Mouse (Mus musculus): ENCODE measurements at regions not wholly inside any gene's neighbourhood (a gene's known extent, or its start where the extent isn't known, plus 50 kb on each side); places are given as distances from the start of the nearest gene placed in this dataset.
"Not testable (repeated sequence)": the region's sequence is repeated elsewhere in the genome, so short reads cannot be mapped to it uniquely, and the experiment has no call there.

DNA sequence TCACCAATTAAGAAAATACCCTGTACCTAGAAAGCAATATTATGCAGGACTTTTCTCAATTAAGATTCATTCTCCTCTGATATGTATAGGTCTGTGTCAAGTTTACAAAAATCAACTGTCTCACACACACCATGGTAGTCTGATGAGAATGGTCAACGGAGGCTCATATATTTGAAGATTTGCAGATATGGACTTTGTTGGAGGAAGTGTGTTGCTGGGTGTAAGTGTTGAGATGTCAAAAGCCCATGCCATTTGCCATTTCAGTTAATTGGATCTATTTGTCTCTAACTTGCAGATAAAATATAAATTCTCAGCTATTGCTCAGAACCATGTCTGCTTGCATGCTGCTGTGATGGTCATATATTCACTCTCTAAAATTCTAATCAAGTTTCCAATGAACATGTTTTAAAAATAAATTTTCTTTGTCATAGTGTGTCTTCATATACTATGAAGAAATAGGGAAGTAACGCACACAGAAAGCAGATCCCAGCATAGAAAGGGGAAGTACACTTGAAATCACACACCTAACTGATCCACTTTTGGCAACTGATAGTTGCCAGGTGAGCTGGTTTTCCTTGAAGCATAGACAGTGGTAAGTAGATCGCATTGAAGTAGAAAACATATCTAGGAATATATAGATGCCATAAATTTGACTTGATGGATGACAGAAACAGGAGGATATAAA is 326.4 kb downstream of the Gm11232 start:
- no peak for DNase-seq
- intact Hi-C loops (cut with DNase I) = no loop called here

DNA sequence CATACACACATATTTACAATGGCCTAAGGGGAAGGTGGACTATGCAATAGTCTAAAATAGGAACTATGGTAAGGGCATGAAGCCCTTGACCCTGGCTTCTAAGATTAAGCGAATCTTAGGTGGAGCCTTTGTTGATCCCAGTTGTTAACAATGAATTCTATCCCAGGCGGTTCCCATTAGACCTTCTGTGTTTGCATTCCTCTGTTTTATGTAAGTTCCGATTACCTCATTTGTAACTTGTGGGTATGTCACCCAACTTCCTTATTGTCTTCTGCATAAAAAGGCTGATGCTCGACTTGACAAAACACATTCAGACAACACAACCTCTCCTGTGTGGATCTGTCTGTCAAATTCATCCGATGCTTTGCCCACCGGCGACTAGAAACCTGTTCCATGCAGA is 335.6 kb downstream of the Gm11232 start:
- DNase-seq; intact Hi-C loops (cut with DNase I): not testable (repeated sequence)

DNA sequence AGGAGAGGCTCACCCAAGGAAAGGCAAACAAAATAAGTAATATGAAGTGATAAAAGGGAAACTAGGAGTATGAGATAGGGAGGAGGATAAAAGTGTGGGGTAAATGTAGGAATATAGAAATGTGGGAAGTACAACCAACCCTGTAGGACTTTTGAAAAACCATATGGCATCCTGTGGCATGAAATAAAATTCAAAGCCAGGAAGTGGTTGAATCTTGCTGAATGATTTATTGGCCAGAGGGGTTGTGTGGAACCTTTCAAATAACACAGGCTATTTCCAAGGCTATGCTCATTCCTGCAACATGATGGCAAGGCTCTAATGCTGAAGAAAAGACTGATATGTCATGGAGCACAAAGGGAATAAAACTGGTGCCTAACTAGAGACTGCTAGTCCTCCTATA is 347.9 kb downstream of the Gm11232 start:
- DNase-seq = no peak
- intact Hi-C loops (cut with DNase I) = no loop called here

DNA sequence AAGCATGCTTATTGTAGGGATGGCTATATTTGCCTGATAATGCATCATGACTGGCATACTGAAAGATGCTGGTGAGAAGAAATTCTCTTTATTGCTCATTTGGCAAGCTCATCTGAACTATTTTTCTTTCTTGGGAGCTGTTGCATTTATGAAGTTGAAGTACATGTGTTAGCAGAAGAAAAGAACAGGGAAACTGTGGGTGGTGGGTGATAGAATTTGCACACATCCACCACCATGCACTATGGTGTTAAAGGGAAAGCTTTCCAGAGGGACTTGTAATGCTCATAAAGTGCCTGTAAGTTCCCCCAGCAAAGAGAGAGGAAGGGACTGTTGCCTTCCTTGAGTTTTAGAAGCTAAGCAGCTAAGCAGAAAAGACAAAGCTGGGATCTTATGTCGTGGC is 367.3 kb downstream of the Gm11232 start:
- no peak for DNase-seq

GRCm38 (mm10) chr4:71369276-71369675 is 388.5 kb downstream of the Gm11232 start:
- no peak for DNase-seq
- intact Hi-C loops (cut with DNase I) = no loop called here

More for the DNA sequence above, 367.3 kb downstream of the Gm11232 start:
- intact Hi-C loops (cut with DNase I) = no loop called here

DNA sequence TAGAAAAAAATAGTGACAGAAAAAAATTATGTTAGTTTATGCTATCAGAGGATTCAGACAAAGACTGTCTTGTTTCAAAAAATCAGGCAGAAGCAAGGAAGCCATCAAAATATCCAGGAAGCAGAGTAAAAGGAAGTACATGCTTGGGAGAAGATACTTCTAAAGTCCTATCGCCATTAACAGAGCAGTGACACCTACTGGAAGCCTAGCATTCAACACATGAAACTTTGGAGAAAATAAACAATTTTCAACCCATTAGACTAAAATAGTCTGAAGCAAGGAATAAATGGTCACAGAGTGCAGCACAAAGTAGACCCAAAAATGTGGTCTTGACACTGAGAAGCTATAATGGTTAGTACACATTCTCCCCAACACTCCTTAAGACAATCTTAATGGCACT is 394.0 kb downstream of the Gm11232 start:
- intact Hi-C loops (cut with DNase I) = no loop called here
- no peak for DNase-seq

- intact Hi-C loops (cut with DNase I) = no loop called here
- DNase-seq = no peak
These were observed 400.1 kb downstream of the Gm11232 start for GRCm38 (mm10) chr4:71357626-71358025.

- DNase-seq = no peak
- intact Hi-C loops (cut with DNase I) = no loop called here
These were observed 401.1 kb downstream of the Gm11232 start for GRCm38 (mm10) chr4:71356714-71357113.

DNA sequence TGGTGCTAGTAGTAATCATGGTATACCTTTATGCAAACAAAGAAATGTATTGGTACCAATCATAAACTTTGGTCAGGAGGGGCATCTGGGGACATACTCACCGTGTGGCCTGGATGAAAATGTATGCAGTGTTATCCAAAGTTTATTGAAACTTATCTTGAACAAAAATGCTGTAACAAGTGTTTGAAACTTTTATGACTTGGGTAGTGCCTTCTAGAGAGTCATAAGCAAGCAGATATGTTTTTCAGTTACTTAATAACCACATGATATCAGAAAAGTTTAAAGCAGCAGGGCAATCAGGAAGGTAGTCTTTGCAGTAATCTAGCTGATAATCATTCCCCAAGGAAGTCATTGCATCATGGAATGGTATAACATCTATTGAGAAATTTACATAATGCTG is 401.5 kb downstream of the Gm11232 start:
- intact Hi-C loops (cut with DNase I) = no loop called here
- no peak for DNase-seq

DNA sequence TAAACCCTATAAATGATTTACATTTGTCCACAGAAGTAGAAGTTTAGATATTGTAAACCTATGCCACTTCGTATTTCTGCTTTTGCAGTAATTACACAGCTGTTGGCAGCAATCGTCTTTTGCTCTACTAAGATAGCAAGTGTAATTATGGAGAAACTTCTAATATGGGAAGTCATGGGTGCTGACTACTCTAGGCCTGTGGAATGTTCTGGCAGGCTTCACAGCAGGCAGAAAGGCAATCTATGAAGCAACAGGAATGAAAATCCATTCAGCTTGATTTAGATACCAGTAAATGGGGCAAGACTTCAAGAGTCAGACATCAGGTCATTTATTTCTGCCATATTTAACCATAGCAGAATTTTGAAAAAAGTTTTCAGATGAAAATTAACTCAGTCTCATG is 405.9 kb downstream of the Gm11232 start:
- DNase-seq = peak in 1 of 2 experiments; percentile 0
- intact Hi-C loops (cut with DNase I) = no loop called here

GRCm38 (mm10) chr4:71343068-71343467 is 414.7 kb downstream of the Gm11232 start:
- intact Hi-C loops (cut with DNase I) = no loop called here
- no peak for DNase-seq

- DNase-seq = no peak
- intact Hi-C loops (cut with DNase I) = no loop called here
These were observed 419.2 kb downstream of the Gm11232 start for GRCm38 (mm10) chr4:71338582-71338981.

DNA sequence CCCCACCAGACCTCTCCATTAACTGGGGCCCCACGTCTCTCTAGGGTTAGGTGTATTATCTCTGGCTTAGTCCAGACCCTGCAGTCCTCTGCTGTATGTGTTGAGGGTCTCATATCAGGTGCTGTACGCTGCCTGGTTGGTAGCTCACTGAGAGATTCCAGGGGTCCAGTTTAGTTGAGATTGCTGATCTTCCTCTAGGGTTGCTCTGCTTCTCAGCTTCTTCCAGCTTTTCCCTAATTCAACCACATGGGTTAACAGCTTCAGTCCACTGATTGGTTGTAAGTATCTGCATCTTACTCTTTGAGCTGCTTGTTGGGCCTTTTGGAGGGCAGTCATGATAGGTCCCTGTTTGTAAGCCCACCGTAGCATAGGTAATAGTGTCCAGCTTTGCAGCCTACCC is 425.1 kb downstream of the Gm11232 start:
- intact Hi-C loops (cut with DNase I) = no loop called here
- DNase-seq = no peak

DNA sequence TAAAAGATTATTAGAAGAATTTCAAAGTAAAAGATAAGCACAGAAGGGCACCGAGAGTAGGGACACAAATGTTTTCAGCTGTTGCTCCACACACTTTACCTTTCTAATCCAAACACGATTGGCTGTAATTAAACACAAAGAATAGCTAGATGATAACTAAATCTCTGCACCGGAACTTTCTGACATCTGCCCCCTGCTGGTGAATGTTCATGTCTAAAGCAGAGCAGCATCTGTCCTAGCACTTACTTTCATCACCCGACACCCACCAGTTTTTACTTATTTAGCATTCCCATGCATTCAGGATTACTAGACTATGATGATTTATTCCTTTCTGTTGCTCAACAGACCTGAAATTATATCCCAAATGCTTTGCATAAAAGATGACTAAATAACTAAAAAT is 425.7 kb downstream of the Gm11232 start:
- DNase-seq = peak; percentile 3 to 15
- intact Hi-C loops (cut with DNase I) = no loop called here

GRCm38 (mm10) chr4:71316605-71317004 is 441.2 kb downstream of the Gm11232 start:
- DNase-seq = no peak
- intact Hi-C loops (cut with DNase I) = no loop called here

GRCm38 (mm10) chr4:71307176-71307612 is 450.6 kb downstream of the Gm11232 start:
- intact Hi-C loops (cut with DNase I) = no loop called here
- DNase-seq = peak in 1 of 2 experiments; percentile 5

DNA sequence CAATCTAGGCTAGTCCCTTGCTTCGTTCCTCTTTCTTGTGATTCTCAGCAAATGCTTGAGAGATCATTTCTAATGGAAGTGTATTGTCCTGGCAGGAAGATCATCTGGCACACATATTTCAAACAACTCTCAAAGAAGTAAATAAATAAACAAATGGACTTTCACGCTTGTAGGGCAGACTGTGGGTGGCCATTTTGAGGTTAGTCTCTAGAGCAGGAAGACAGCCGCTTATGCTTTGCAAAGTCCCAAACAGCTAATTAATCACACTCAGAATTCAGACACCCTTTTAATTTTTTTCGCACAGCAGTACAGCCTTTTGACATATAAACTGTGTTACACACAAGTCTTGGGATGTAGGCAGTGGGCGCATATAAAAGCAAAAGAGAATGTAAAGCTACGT is 451.1 kb downstream of the Gm11232 start:
- no peak for DNase-seq
- intact Hi-C loops (cut with DNase I) = no loop called here

DNA sequence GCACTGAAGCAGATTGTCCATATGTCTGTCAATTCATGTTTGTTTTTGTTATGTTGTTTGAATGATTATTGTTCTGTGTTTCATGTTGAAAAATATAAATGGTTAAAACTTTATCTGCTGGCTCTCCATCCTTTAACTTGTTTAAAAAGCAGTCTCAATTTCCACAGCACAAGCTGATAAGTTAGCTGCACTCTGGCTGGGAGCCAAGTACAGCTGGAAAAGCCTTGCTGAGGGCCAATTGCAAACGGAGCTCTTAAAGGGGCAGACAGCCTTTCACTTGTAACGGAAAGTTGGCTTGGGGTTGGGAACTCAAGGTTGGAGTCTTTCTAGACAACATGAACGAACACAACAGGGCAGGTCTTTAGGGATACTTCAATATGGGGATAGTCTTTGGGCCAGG is 462.0 kb downstream of the Gm11232 start:
- intact Hi-C loops (cut with DNase I) = not testable (repeated sequence)
- peak; percentile 6 to 20 for DNase-seq

DNA sequence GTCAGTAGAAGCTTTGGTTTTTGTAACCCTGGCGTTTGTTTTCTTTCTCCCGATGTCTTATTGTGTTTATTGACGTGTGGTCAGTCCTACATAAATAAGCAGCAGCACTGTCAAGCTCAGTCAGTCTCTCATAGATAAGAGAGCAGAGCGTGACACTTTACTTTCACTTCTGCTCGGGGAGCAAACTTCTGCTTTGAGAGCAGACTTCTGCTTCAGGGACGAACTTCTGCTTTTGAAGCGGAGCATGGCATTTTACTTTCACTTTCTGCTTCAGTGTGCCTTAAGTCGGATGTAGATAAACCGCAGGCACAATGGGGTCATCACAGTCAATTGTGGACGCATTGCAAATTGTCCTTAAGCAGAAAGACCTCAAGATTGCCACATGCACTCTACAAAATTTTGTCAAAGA is 466.0 kb downstream of the Gm11232 start:
- peak; percentile 24 to 31 for DNase-seq
- intact Hi-C loops (cut with DNase I) = no loop called here

- intact Hi-C loops (cut with DNase I) = not testable (repeated sequence)
- peak; percentile 23 to 36 for DNase-seq
These were observed 466.5 kb downstream of the Gm11232 start for GRCm38 (mm10) chr4:71291111-71291740.

GRCm38 (mm10) chr4:71283147-71283546 is 474.6 kb downstream of the Gm11232 start:
- DNase-seq = no peak
- intact Hi-C loops (cut with DNase I) = no loop called here

DNA sequence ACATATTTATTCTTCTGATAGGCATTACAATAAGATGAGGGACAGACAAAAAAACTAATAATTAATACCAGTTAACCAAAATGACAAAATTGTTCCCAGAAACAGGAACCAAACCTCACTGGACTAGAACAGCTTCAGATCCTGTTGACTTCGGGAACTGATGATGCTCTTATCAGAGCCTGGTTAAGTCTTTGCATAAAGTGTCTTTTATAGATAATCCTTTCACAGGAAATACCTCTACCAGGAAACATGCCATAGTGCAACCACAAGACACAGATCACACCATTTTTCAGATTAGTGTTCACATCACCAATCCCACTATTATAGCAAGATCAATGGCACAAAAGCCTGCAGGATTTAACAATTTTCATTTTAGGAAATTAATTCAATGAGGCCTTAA is 478.1 kb downstream of the Gm11232 start:
- intact Hi-C loops (cut with DNase I) = no loop called here
- no peak for DNase-seq

DNA sequence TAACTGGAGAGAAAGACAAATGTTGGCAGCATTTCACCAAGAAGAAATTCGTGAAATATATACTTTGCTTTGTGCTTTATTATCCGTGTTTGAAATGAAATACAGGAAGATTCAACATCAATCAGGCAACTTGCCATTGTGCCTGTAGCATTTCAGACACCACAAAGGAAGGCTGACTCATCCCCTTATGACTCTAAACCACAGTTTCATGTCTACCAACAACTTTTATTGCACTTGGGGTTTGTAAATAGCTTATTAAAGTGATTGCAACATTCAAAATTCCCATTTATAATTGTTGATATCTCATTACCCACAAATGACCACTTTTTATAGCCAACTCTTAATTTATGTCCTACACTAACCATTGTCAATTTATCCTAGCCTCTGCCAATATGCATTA is 497.9 kb downstream of the Gm11232 start:
- intact Hi-C loops (cut with DNase I) = no loop called here
- no peak for DNase-seq
